Mouse (Mus musculus): Measurements from ENCODE around the gene Myh7. TPM values are rescaled to one million over a fixed set of nuclear protein-coding genes. Genes with fewer than 3 reads are reported as not detected.

The Myh7 gene
- polyA plus RNA-seq, 1 experiment from 2014 or later: 7.5 TPM

DNA sequence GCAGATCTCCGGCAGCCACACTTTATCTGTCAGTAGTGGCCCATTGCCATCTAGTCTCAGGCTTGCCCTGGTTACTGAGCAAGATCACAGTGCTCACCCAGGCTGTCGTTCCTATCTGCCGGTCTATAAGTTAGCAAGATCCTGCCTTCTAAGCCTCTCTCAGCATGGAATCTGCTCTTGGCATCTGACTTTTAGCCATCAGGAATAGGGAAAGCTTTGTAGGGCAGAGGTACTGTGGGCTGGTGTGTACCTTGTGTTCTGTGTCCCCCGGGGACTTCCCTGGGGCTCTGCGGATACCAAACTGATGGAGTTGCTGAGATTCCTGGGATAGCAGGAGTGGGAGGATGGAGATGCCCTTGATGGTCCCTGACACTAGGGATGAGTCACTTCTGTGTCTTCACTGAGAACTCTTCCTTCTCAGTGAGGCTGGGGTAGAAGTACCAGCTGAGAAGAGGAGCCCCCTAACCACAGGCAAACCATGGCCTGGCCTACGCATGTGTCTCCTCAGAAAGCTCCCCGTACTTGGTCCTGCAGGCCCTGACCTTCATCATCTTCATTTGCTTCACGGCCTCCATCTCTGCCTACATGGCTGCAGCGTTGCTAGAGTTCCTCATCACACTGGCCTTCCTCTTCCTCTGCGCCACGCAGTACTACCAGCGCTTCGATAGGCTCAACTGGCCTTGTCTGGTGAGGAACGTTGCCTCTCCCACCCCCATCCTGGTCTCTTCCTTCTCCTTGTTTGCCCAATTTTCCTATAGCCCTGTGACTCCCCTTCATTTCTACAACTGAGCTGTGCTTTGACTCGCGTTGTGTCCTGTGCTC, 56.9 kb downstream of the Myh7 start:
- H3K27me3 ChIP-seq (replicated peaks): no peaks in the 10 kb centered on the region
- no peak overlapping the region for H3K4me2 ChIP-seq
- H3K36me3 ChIP-seq: no peaks in the 10 kb centered on the region
- H3K9me3 ChIP-seq: no peaks in the 10 kb centered on the region
- H3K4me3 ChIP-seq (replicated peaks): no peak overlapping the region
- WGBS: 86% methylated on average over 16 of the region's 16 CpGs
- H3K9ac ChIP-seq: no peak overlapping the region
- H3K4me1 ChIP-seq: peaks cover 7% of the 10 kb centered on the region; the same call in 1 of the 2 replicates
- no peak for ATAC-seq (ENCODE audit: insufficient read depth, low FRiP score, low read depth)
- H3K27ac ChIP-seq: no peak overlapping the region

DNA sequence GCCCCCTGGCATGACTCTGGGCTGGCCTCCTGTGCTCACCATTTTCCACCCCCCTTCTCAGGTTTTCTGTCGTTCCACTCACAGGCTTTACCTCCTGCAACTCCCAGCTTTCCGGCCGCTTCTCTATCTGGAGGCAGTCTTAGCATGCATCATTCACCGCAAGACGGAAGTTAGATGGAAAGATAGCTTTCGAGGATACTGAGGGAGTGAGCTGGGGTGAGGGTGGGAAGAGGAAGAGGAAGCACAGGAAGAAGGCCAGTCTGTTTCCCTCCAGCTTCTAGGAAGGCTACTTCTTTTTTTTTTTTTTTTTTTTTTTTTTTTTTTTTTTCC, 57.6 kb downstream of the Myh7 start:
- Histone ChIP-seq H3K9ac (no peak overlapping the region), H3K36me3 (no peaks in the 10 kb centered on the region), H3K4me2 (no peak overlapping the region), H3K4me1 (peaks cover 7% of the 10 kb centered on the region; the same call in 1 of the 2 replicates), H3K4me3 (replicated peaks) (no peak overlapping the region), H3K27ac (peak overlapping the region; percentile 40; the same call in 1 of the 2 replicates), H3K9me3 (no peaks in the 10 kb centered on the region), H3K27me3 (replicated peaks) (no peaks in the 10 kb centered on the region)
- WGBS: 44% methylated on average over 6 of the region's 6 CpGs
- no peak for ATAC-seq (ENCODE audit: insufficient read depth, low FRiP score, low read depth)

DNA sequence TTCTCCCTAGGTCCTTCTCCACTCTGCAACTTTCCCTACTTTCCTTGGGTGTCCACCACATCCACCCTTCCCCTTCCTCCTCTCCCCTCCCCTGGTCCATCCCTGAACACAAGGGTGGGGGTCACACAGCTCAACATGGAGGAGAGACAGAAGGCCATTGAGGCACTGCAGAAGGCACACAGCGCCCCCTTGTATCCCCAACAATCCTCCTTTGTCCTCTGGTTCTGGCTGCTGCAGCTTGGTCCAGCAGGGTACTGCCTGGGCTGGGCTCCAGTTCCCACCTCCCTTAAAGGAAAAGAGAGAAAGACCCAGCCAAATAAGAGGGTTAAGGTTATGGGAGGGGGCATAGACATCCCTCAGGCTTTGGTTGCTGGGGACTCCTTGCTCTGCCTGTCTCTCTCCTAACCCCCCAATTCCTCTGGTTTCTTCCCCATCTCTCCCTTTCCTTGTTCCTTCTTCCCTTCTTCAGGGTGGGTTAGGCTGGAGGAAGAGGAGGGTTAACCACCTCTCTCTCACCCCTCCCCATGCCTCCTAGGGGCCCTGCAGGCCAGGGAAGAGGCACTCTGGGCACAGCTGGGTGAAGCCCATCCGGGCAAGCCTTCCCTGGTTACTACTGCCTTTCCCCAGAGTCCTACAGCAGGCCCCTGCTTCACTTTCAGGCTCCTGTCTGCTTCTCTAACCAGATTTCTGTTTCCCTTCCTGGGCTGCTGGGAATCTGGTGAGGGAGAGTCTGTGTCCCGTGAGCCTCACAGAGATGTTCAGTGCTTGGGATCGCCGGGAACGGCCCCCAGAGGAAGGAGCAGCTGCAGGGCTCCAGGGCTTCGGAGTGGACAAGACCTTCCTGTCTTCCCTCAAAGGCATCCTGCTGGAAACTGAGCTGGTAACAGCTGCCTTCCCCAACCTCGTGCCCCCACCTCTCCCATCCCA, 58.3 kb downstream of the Myh7 start, which contains the start of gene Cmtm5:
Gene Cmtm5, plus strand, starts transcription at position 358 of the 927 bp plus-strand sequence.
- Histone ChIP-seq H3K4me3 (replicated peaks) (no peak within 1 kb of the TSS), H3K27me3 (replicated peaks) (no peaks in the 10 kb centered on the region), H3K4me1 (peaks cover 7% of the 10 kb centered on the region; the same call in 1 of the 2 replicates), H3K4me2 (no peak within 1 kb of the TSS), H3K27ac (peak within 1 kb of the TSS; percentile 40; the same call in 1 of the 2 replicates), H3K9ac (no peak within 1 kb of the TSS), H3K9me3 (no peaks in the 10 kb centered on the region), H3K36me3 (no peaks in the 10 kb centered on the region)
- ATAC-seq (ENCODE audit: insufficient read depth, low FRiP score, low read depth): 0 out of 2 replicates have a peak, but pooled peaks have one; percentile 16
- WGBS: 30% methylated on average over 8 of the region's 8 CpGs

DNA sequence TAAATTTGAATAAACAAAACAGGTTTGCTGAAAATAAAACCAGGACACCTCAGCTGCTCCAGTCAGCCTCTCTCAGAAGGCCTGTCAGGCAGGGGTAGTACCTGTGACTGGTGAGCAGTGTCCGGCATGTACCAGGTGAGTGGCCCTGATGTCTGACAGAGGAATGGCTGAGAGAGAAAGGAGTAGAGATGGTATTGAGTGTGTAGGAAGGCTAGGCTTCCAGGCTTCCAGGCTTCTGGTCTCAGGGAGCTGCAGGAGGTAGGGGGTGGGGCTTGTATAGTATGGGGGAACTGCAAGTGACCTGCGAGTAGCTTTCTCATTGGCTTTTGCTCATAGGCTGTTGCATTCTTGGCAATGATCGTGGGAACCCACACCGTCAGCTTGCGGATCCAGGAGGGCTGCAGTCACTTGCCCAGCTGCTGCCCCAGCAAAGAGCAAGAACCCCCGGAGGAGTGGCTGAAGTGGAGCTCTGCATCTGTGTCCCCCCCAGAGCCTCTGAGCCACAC, 61.7 kb downstream of the Myh7 start, which contains the start of gene Il25:
Gene Il25, plus strand, starts transcription at position 51 of the 506 bp plus-strand sequence.
- 28% methylated on average over 6 of the region's 6 CpGs for WGBS
- Histone ChIP-seq H3K4me3 (replicated peaks) (no peak within 1 kb of the TSS), H3K4me1 (peaks cover 7% of the 10 kb centered on the region; the same call in 1 of the 2 replicates), H3K9ac (no peak within 1 kb of the TSS), H3K27ac (no peak within 1 kb of the TSS), H3K27me3 (replicated peaks) (no peaks in the 10 kb centered on the region), H3K4me2 (0 out of 2 replicates have a peak within 1 kb of the TSS, but pooled peaks have one; percentile 6), H3K9me3 (no peaks in the 10 kb centered on the region), H3K36me3 (no peaks in the 10 kb centered on the region)
- peak; percentile 19; the same call in 1 of the 2 replicates for ATAC-seq (ENCODE audit: insufficient read depth, low FRiP score, low read depth)

DNA sequence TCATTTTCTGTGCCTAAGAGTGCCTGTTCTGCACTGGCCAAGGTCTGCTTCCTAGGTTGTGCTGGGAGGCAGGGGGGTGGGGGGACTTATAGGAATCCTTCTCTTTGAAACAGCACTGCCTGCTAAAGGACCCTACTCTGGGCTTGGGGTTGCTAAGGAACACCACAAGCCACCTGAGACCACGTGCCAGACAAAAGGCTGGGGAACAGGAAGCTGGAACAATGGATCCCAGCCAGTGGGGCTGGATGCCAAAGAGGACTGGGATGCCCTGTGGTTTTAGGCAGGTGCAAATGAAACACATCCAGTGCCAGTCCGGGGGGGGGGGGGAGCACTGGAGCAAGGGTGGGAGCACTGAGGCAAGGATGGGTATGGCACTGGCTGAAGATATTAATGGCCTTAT, 64.0 kb downstream of the Myh7 start:
- Histone ChIP-seq H3K27ac (no peak overlapping the region), H3K27me3 (replicated peaks) (no peaks in the 10 kb centered on the region), H3K36me3 (no peaks in the 10 kb centered on the region), H3K9me3 (no peaks in the 10 kb centered on the region), H3K4me1 (peaks cover 23% of the 10 kb centered on the region; the same call in 1 of the 2 replicates), H3K4me2 (no peak overlapping the region), H3K9ac (no peak overlapping the region), H3K4me3 (replicated peaks) (no peak overlapping the region)
- 11% methylated on average over 2 of the region's 2 CpGs for WGBS
- ATAC-seq (ENCODE audit: insufficient read depth, low FRiP score, low read depth): no peak

DNA sequence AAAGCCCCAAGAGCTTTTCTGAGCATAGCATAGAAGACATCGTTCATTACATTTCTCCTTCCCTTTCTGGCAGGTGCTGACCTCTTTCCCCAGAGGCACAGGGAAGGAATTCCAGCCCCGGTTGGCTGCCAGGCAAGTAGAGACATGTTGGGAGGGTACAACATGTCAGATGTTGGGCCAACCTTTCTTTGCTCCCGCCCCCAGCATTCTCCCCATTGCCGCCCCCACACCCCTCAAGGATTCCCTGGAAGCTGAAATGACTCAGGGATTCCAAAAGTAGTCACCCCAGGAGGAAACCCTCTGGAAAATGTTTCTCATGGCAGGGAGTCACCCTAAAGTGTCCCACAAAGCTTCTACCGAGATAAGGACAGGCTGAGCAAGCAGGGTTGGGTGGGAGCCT, 64.6 kb downstream of the Myh7 start:
- 55% methylated on average over 5 of the region's 5 CpGs for WGBS

DNA sequence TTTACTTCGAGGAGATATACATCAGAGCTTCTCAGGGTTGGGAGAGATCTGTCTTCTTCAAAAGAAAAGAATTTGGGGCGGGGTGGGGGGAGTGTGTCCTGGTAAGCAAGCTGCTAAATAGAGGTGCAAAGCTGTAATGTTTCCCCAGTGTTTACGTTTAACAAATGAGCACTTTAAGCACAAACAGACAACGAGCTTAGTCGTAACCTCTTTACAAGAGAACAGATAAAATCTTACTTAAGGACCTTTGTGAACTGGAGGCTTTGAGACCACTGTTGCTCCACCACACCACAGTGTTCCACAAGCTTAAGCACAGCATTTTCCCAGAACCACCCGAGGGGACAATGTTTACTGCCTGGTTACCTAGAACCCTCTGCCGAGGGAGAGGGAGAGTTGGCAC, 67.1 kb downstream of the Myh7 start:
- Histone ChIP-seq H3K36me3 (no peaks in the 10 kb centered on the region), H3K27me3 (replicated peaks) (no peaks in the 10 kb centered on the region), H3K4me3 (replicated peaks) (peak overlapping the region; percentile 56), H3K9ac (peak overlapping the region; percentile 60; the same call in 1 of the 2 replicates), H3K9me3 (no peaks in the 10 kb centered on the region), H3K4me2 (peak overlapping the region; percentile 89), H3K4me1 (peaks cover 27% of the 10 kb centered on the region; the same call in 1 of the 2 replicates), H3K27ac (peak overlapping the region; percentile 99)
- WGBS: 13% methylated on average over 7 of the region's 7 CpGs
- no peak for ATAC-seq (ENCODE audit: insufficient read depth, low FRiP score, low read depth)

More for the DNA sequence above, 64.6 kb downstream of the Myh7 start:
- Histone ChIP-seq H3K9ac (no peak overlapping the region), H3K4me3 (replicated peaks) (no peak overlapping the region), H3K4me2 (no peak overlapping the region), H3K27ac (no peak overlapping the region), H3K27me3 (replicated peaks) (no peaks in the 10 kb centered on the region), H3K4me1 (peaks cover 24% of the 10 kb centered on the region; the same call in 1 of the 2 replicates), H3K9me3 (no peaks in the 10 kb centered on the region), H3K36me3 (no peaks in the 10 kb centered on the region)
- ATAC-seq (ENCODE audit: insufficient read depth, low FRiP score, low read depth): no peak

DNA sequence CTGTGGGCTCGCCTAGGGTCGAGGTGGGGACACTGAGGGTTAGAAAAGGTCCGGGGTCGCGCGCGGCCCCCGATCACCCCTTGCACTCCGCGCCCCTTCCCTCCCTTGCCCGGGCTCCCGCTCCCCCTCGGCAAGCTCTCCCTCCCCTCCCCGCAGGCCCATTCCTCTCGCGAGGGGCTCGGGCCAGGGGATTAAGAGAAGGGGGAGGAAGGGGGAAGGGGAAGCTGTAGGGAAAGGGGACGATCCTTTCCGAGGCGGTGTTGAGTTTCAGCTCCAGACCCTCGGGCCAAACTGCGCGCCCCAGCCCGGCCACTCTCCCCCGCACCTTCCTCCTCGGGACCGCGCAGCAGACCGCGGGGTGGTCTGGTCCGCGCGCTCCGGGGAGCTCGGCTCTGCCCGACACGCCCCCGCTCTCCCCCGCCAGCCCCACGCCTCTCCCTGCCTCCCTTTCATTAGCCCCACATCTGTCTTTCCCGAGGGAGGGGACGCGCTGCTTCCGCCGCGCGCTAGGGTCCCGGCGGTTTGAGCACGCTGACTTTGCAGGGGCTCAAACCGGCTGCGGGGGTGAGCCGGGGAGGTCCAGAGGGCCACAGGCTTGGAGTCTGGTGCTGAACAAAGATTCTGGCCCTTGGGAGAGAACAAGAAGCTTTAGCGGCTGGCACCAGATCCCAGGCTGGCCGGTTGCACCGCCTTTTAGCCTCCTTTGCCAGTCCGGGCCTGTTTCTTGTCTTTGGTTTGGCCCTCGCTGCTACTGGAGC, 67.8 kb downstream of the Myh7 start:
- H3K4me2 ChIP-seq: peak overlapping the region; percentile 89
- peaks cover 27% of the 10 kb centered on the region; the same call in 1 of the 2 replicates for H3K4me1 ChIP-seq
- peak overlapping the region; percentile 60 for H3K9ac ChIP-seq
- H3K36me3 ChIP-seq: no peaks in the 10 kb centered on the region
- H3K27me3 ChIP-seq (replicated peaks): no peaks in the 10 kb centered on the region
- peak overlapping the region; percentile 99 for H3K27ac ChIP-seq
- peak; percentile 82 for ATAC-seq (ENCODE audit: insufficient read depth, low FRiP score, low read depth)
- H3K9me3 ChIP-seq: no peaks in the 10 kb centered on the region
- peak overlapping the region; percentile 56 for H3K4me3 ChIP-seq (replicated peaks)
- whole genome bisulfite sequencing: under 1% methylated on average over 55 of the region's 58 CpGs

DNA sequence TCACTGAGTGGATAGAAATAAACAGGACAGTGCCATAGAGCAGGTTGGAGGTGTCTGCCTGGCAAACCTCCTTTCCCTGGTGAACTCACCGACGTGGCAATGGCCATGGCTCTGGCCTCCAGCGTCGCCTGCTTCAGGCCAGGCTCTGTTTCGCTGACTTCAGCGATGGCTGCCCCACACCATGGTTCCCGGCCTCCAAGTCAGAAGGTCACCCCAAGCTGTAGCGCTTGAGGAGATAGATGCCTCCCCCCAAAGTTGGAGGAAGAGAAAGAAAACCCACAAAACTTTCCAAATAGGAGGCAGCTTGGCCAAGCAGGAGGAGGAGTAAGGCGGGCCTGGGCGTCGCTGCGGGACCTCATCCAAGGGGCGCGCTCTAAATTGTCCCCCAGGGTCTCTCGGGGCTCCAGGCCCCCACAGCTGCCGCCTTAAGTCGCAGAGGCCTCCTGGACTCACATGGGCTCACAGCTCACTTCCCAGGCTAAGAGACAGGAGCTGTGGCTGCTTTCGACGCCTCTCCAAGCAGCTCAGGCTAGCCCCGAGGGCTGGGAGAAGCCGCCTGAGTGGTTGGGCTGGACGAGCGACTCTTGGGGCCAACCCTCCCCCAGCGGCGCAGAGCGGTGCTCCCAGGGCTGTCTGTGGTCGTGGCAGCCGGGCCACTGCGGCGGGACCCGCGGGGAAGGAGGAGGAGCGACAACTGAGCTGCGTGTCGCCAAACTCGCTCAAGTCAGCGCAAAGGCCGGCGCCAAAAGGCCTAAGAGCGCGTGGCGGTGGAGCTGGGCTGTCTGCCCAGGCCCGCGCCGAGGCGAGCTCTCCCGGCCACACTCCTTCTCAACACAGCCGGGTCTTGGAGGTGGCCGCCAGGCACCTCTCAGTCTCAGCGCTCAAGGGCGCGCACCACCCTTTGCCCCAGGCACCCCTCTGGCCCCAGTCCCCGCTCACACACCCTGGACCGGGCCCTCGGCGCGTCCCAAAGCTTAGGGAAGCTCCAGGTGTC, 68.8 kb downstream of the Myh7 start, which contains the start of gene Efs:
Gene Efs, minus strand, starts transcription at position 778 of the 994 bp plus-strand sequence.
- WGBS: 3% methylated on average over 53 of the region's 57 CpGs
- peak; percentile 51 for ATAC-seq (ENCODE audit: insufficient read depth, low FRiP score, low read depth)

More for the DNA sequence above, 68.8 kb downstream of the Myh7 start, which contains the start of gene Efs:
- peak within 1 kb of the TSS; percentile 60 for H3K9ac ChIP-seq
- H3K36me3 ChIP-seq: 0 out of 2 replicates have a peak, but pooled peaks cover 7% of the 10 kb centered on the region
- H3K4me2 ChIP-seq: peak within 1 kb of the TSS; percentile 89
- peak within 1 kb of the TSS; percentile 56 for H3K4me3 ChIP-seq (replicated peaks)
- H3K27ac ChIP-seq: peak within 1 kb of the TSS; percentile 99
- no peaks in the 10 kb centered on the region for H3K9me3 ChIP-seq
- H3K4me1 ChIP-seq: peaks cover 27% of the 10 kb centered on the region; the same call in 1 of the 2 replicates
- H3K27me3 ChIP-seq (replicated peaks): no peaks in the 10 kb centered on the region
